Mouse (Mus musculus) ES-Bruce4 (cell line): Measurements from ENCODE around the gene Fn3k.

Source experiments
- CTCF ChIP-seq: IDR thresholded peaks from one replicate; pipeline ENCODE4 v1.8.1; 2011; ENCODE audit warnings: low read depth, low read length
- EP300 ChIP-seq: IDR thresholded peaks from 2 replicates; pipeline ENCODE4 v1.6.1; 2011; ENCODE audit warnings: low read depth, low read length; ENCODE audit not compliant: insufficient read depth
- POLR2A ChIP-seq: IDR thresholded peaks from one replicate; pipeline ENCODE4 v1.8.1; 2011; ENCODE audit warnings: low read length; ENCODE audit not compliant: insufficient read depth

- no peak for TF ChIP-seq EP300
- no peak for TF ChIP-seq CTCF
- TF ChIP-seq POLR2A: no peak
Observed at GRCm38 (mm10) chr11:121439686-121440292, 5.1 kb downstream of the Fn3k start.
